Mouse (Mus musculus): Measurements from ENCODE around the gene Zfp592. TPM values are rescaled to one million over a fixed set of nuclear protein-coding genes. Genes with fewer than 3 reads are reported as not detected.

Zfp592 gene
- polyA plus RNA-seq, 1 experiment from 2014 or later, result 10.2 TPM

DNA sequence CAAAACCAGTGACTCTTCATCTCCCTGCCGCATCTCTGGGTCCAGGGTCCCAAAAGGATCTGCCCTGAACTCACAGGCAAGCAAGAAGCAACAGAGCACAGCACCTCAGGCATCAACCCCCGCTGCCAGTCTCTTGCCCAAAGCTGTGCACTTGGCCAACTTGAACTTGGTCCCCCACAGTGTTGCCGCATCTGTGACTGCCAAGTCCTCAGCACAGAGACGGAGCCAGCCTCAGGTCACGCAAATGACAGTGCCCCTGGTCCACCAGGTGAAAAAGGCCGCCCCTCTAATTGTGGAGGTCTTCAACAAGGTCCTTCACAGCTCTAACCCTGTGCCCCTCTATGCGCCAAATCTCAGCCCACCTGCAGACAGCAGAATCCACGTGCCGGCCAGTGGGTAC is 31.2 kb downstream of the Zfp592 start:
- Histone ChIP-seq H3K4me1 (ENCODE audit: control insufficient read depth, insufficient read depth, low read length) (no peaks in the 10 kb centered on the region), H3K4me2 (ENCODE audit: low read length) (no peak overlapping the region), H3K4me3 (replicated peaks; ENCODE audit: low read depth, low read length) (no peak overlapping the region), H3K9me3 (ENCODE audit: control insufficient read depth, low read length) (no peaks in the 10 kb centered on the region), H3K9ac (replicated peaks; ENCODE audit: low read length) (no peak overlapping the region), H3K27ac (replicated peaks; ENCODE audit: low read depth, low read length) (no peak overlapping the region), H3K36me3 (ENCODE audit: control insufficient read depth, insufficient read depth, low read length) (peaks cover 46% of the 10 kb centered on the region), H3K27me3 (ENCODE audit: control insufficient read depth, insufficient read depth, low read length) (no peaks in the 10 kb centered on the region)
- ATAC-seq (ENCODE audit: low FRiP score, low TSS enrichment), result no peak
- DNase-seq, result no peak
- 92% methylated on average over 9 of the region's 9 CpGs for WGBS

DNA sequence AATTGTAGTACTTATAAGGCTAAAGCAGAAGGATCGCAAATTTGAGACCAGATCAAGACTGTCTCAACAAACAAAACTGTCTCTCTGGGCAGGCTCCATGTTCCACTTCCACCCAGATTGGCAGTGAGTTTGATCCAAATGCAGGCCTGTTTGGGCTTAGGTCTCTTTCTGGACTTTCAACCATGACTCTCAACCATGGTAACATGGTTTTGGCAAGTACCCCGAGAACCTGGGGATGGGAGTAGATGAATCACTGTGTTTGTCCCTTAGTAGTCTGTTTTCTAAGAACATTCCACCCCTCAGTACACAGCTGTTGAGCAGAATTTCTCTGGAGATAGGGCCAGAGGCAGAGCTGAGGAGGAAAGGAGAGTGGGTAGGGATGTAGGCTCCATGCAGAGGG is 32.3 kb downstream of the Zfp592 start:
- ATAC-seq (ENCODE audit: low FRiP score, low TSS enrichment), result no peak
- H3K9me3 ChIP-seq (ENCODE audit: control insufficient read depth, low read length), result no peaks in the 10 kb centered on the region
- H3K4me1 ChIP-seq (ENCODE audit: control insufficient read depth, insufficient read depth, low read length), result no peaks in the 10 kb centered on the region
- no peak overlapping the region for H3K27ac ChIP-seq (replicated peaks; ENCODE audit: low read depth, low read length)
- no peak for DNase-seq
- peaks cover 56% of the 10 kb centered on the region for H3K36me3 ChIP-seq (ENCODE audit: control insufficient read depth, insufficient read depth, low read length)
- WGBS, result 100% methylated on average over 2 of the region's 2 CpGs
- no peaks in the 10 kb centered on the region for H3K27me3 ChIP-seq (ENCODE audit: control insufficient read depth, insufficient read depth, low read length)
- H3K4me2 ChIP-seq (ENCODE audit: low read length), result no peak overlapping the region
- no peak overlapping the region for H3K4me3 ChIP-seq (replicated peaks; ENCODE audit: low read depth, low read length)
- H3K9ac ChIP-seq (replicated peaks; ENCODE audit: low read length), result no peak overlapping the region

- H3K4me2 ChIP-seq (ENCODE audit: low read length), result no peak overlapping the region
- peaks cover 74% of the 10 kb centered on the region for H3K36me3 ChIP-seq (ENCODE audit: control insufficient read depth, insufficient read depth, low read length)
- H3K9me3 ChIP-seq (ENCODE audit: control insufficient read depth, low read length), result no peaks in the 10 kb centered on the region
- DNase-seq, result no peak
- WGBS, result 79% methylated on average over 2 of the region's 2 CpGs
- no peak overlapping the region for H3K27ac ChIP-seq (replicated peaks; ENCODE audit: low read depth, low read length)
- H3K9ac ChIP-seq (replicated peaks; ENCODE audit: low read length), result no peak overlapping the region
- H3K4me1 ChIP-seq (ENCODE audit: control insufficient read depth, insufficient read depth, low read length), result no peaks in the 10 kb centered on the region
- no peak overlapping the region for H3K4me3 ChIP-seq (replicated peaks; ENCODE audit: low read depth, low read length)
- no peak for ATAC-seq (ENCODE audit: low FRiP score, low TSS enrichment)
- H3K27me3 ChIP-seq (ENCODE audit: control insufficient read depth, insufficient read depth, low read length), result no peaks in the 10 kb centered on the region
Observed at GRCm38 (mm10) chr7:81039711-81040110, 46.2 kb downstream of the Zfp592 start.

GRCm38 (mm10) chr7:81043023-81043620 is 49.6 kb downstream of the Zfp592 start:
- no peak overlapping the region for H3K27ac ChIP-seq (replicated peaks; ENCODE audit: low read depth, low read length)
- peaks cover 58% of the 10 kb centered on the region for H3K36me3 ChIP-seq (ENCODE audit: control insufficient read depth, insufficient read depth, low read length)
- no peak overlapping the region for H3K4me2 ChIP-seq (ENCODE audit: low read length)
- H3K4me3 ChIP-seq (replicated peaks; ENCODE audit: low read depth, low read length), result no peak overlapping the region
- WGBS, result 79% methylated on average over 5 of the region's 5 CpGs
- H3K9ac ChIP-seq (replicated peaks; ENCODE audit: low read length), result no peak overlapping the region
- ATAC-seq (ENCODE audit: low FRiP score, low TSS enrichment), result no peak
- no peaks in the 10 kb centered on the region for H3K27me3 ChIP-seq (ENCODE audit: control insufficient read depth, insufficient read depth, low read length)
- no peak for DNase-seq
- H3K4me1 ChIP-seq (ENCODE audit: control insufficient read depth, insufficient read depth, low read length), result no peaks in the 10 kb centered on the region
- H3K9me3 ChIP-seq (ENCODE audit: control insufficient read depth, low read length), result no peaks in the 10 kb centered on the region

DNA sequence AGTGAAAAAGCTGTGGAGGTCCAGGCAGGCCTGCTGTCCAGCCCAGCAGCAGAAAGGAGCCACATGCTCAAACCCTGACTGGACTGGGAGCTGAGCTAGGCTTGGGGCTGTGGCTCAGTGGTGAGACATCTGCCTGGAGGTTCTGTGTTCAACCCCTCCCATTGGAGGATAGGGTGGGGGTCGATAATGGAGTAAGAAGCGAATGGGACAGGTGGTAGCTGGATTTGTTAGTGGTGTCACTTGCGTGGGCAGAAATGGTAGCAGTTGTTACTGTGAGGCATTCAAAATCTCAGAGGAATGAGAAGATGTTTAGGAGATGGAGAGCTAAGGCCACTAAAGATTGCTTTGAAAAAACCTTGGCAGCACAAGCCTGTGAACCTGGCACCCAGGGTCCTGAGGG is 54.4 kb downstream of the Zfp592 start:
- DNase-seq, result no peak
- 94% methylated on average over 3 of the region's 3 CpGs for WGBS
- H3K4me3 ChIP-seq (replicated peaks; ENCODE audit: low read depth, low read length), result no peak overlapping the region
- H3K27ac ChIP-seq (replicated peaks; ENCODE audit: low read depth, low read length), result no peak overlapping the region
- no peaks in the 10 kb centered on the region for H3K4me1 ChIP-seq (ENCODE audit: control insufficient read depth, insufficient read depth, low read length)
- no peaks in the 10 kb centered on the region for H3K9me3 ChIP-seq (ENCODE audit: control insufficient read depth, low read length)
- H3K9ac ChIP-seq (replicated peaks; ENCODE audit: low read length), result no peak overlapping the region
- peaks cover 11% of the 10 kb centered on the region for H3K36me3 ChIP-seq (ENCODE audit: control insufficient read depth, insufficient read depth, low read length)
- no peak overlapping the region for H3K4me2 ChIP-seq (ENCODE audit: low read length)
- no peaks in the 10 kb centered on the region for H3K27me3 ChIP-seq (ENCODE audit: control insufficient read depth, insufficient read depth, low read length)
- no peak for ATAC-seq (ENCODE audit: low FRiP score, low TSS enrichment)

DNA sequence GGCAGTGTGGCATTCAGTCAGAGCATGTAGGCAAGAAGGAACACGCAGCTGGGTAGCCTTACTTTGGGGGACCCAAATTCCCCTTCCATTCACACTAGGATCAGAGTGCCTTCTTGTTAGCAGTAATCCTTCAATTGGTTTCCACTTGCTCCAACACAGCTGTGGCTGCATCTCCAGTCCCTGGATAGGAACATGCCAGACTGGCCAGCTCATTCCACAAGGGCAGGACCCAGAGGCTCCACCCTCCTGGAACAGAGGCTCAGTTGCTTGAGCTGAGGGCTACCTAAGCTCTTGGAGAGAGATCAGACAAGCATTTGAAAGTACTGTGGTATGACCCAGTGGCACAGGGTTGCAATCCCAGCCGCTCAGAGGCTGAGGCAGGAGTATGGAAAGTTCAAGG is 55.0 kb downstream of the Zfp592 start:
- 85% methylated on average over 2 of the region's 2 CpGs for WGBS
- no peak overlapping the region for H3K4me2 ChIP-seq (ENCODE audit: low read length)
- H3K9ac ChIP-seq (replicated peaks; ENCODE audit: low read length), result no peak overlapping the region
- H3K27me3 ChIP-seq (ENCODE audit: control insufficient read depth, insufficient read depth, low read length), result no peaks in the 10 kb centered on the region
- no peak overlapping the region for H3K4me3 ChIP-seq (replicated peaks; ENCODE audit: low read depth, low read length)
- H3K4me1 ChIP-seq (ENCODE audit: control insufficient read depth, insufficient read depth, low read length), result no peaks in the 10 kb centered on the region
- H3K36me3 ChIP-seq (ENCODE audit: control insufficient read depth, insufficient read depth, low read length), result peaks cover 6% of the 10 kb centered on the region
- DNase-seq (no peak), ATAC-seq (ENCODE audit: low FRiP score, low TSS enrichment) (no peak)
- no peak overlapping the region for H3K27ac ChIP-seq (replicated peaks; ENCODE audit: low read depth, low read length)
- H3K9me3 ChIP-seq (ENCODE audit: control insufficient read depth, low read length), result no peaks in the 10 kb centered on the region

DNA sequence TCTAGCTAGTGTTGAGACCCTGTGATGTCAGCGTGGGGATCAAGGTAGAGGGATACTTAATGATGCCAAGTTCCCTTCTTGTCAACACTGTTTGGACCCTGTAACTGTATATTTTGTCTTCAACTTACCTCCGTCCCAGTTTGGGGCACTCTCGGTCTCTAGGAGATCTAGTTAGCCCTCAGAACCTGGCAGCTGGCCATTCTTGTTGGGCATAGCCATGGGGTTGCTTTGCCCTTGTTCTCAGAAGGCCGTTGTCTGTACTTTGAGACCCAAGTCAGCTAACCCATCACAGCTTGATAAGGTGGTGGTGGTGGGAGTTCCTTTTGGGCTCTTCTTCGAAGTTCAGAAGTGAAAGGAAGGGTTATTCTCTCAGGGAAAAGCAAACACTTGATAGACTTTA is 56.5 kb downstream of the Zfp592 start:
- no peak overlapping the region for H3K9ac ChIP-seq (replicated peaks; ENCODE audit: low read length)
- no peak for ATAC-seq (ENCODE audit: low FRiP score, low TSS enrichment)
- WGBS, result 87% methylated on average over 5 of the region's 5 CpGs
- H3K36me3 ChIP-seq (ENCODE audit: control insufficient read depth, insufficient read depth, low read length), result no peaks in the 10 kb centered on the region
- no peak for DNase-seq
- H3K4me1 ChIP-seq (ENCODE audit: control insufficient read depth, insufficient read depth, low read length), result no peaks in the 10 kb centered on the region
- H3K9me3 ChIP-seq (ENCODE audit: control insufficient read depth, low read length), result no peaks in the 10 kb centered on the region
- no peak overlapping the region for H3K27ac ChIP-seq (replicated peaks; ENCODE audit: low read depth, low read length)
- H3K27me3 ChIP-seq (ENCODE audit: control insufficient read depth, insufficient read depth, low read length), result no peaks in the 10 kb centered on the region
- no peak overlapping the region for H3K4me2 ChIP-seq (ENCODE audit: low read length)
- H3K4me3 ChIP-seq (replicated peaks; ENCODE audit: low read depth, low read length), result no peak overlapping the region

DNA sequence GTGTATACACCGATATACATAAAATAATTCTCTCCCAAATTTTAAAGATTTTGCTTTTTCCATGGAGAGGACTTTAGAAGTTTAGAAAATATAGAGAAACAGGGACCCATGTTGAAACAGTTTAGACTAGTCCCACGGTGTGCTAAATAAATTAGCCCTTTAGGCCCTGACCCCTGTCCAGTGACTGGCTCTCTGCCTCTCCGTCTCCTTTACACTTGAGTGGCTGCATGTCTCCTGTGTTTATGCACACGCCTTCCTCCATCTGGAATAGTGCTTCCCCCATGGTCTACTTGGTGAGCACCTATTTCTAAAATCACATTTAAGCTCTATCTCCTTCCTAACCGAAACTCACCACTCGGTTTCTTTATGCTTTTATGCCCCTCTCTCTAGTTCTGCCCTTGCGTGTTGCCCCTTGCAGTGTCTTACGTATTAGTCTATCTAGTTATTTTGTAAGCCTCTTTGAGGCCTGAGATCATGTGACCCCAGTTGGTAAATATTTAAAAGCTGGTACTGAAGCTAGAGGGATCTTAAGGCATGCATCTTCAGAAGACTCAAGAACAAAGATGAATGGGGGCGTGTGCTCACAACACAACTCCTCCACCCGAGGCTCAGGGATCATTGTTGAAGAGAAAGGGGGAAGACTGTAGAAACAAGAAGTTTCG is 62.4 kb downstream of the Zfp592 start:
- Histone ChIP-seq H3K4me2 (ENCODE audit: low read length) (no peak overlapping the region), H3K9ac (replicated peaks; ENCODE audit: low read length) (no peak overlapping the region), H3K4me1 (ENCODE audit: control insufficient read depth, insufficient read depth, low read length) (no peaks in the 10 kb centered on the region), H3K4me3 (replicated peaks; ENCODE audit: low read depth, low read length) (no peak overlapping the region), H3K36me3 (ENCODE audit: control insufficient read depth, insufficient read depth, low read length) (no peaks in the 10 kb centered on the region), H3K9me3 (ENCODE audit: control insufficient read depth, low read length) (no peaks in the 10 kb centered on the region), H3K27me3 (ENCODE audit: control insufficient read depth, insufficient read depth, low read length) (no peaks in the 10 kb centered on the region), H3K27ac (replicated peaks; ENCODE audit: low read depth, low read length) (no peak overlapping the region)
- no peak for ATAC-seq (ENCODE audit: low FRiP score, low TSS enrichment)
- 83% methylated on average over 11 of the region's 11 CpGs for WGBS
- DNase-seq, result no peak

DNA sequence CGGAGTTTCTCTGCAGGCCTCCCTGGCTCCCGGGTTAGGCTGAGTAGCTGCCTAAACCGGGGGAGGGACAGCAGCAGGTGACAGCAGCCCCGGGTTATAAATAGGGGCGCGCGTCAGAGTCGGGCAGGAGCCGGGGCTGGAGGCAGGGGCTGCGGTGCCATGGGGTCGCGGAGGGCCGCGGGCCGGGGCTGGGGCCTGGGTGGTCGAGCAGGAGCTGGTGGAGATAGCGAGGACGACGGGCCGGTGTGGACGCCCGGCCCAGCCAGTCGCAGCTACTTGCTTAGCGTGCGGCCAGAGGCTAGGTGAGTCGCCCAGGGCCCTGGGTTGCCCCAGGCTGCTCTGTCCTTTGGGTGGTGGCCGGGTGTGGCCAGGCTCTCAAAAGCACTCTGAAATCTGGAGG is 64.0 kb downstream of the Zfp592 start, which contains the start of gene Alpk3:
TSS of gene Alpk3 (plus strand) at position 130 of the 400 bp plus-strand sequence.
- Histone ChIP-seq H3K4me2 (ENCODE audit: low read length) (no peak within 1 kb of the TSS), H3K9me3 (ENCODE audit: control insufficient read depth, low read length) (no peaks in the 10 kb centered on the region), H3K27ac (replicated peaks; ENCODE audit: low read depth, low read length) (no peak within 1 kb of the TSS), H3K4me1 (ENCODE audit: control insufficient read depth, insufficient read depth, low read length) (no peaks in the 10 kb centered on the region), H3K27me3 (ENCODE audit: control insufficient read depth, insufficient read depth, low read length) (no peaks in the 10 kb centered on the region), H3K9ac (replicated peaks; ENCODE audit: low read length) (no peak within 1 kb of the TSS), H3K36me3 (ENCODE audit: control insufficient read depth, insufficient read depth, low read length) (no peaks in the 10 kb centered on the region), H3K4me3 (replicated peaks; ENCODE audit: low read depth, low read length) (no peak within 1 kb of the TSS)
- no peak for ATAC-seq (ENCODE audit: low FRiP score, low TSS enrichment)
- 34% methylated on average over 27 of the region's 27 CpGs for WGBS
- DNase-seq, result no peak

Measured in midbrain, embryonic 14.5 days (tissue).